Mouse (Mus musculus) heart, adult 2 months (tissue): Measurements from ENCODE around the gene Commd9.

Experiments used
- CTCF ChIP-seq: fragments of 200-600 bp; IDR thresholded peaks from 2 replicates; pipeline ENCODE4 v1.8.1; 2022; ENCODE audit warnings: antibody characterized with exemption, mild to moderate bottlenecking, moderate library complexity
- EP300 ChIP-seq: fragments of 200-500 bp; IDR thresholded peaks from 2 replicates; pipeline ENCODE4 v1.6.1; 2011; ENCODE audit warnings: low read depth, low read length, control low read depth; ENCODE audit not compliant: insufficient read depth
- POLR2A ChIP-seq: fragments of 200-500 bp; IDR thresholded peaks from 2 replicates; pipeline ENCODE4 v1.6.1; 2011; ENCODE audit warnings: mild to moderate bottlenecking, low read depth, low read length, control low read depth; ENCODE audit not compliant: insufficient read depth

- no peak for TF ChIP-seq CTCF
- no peak for TF ChIP-seq POLR2A
- TF ChIP-seq EP300, result no peak
These were observed 4.4 kb upstream of the Commd9 start for GRCm38 (mm10) chr2:101881471-101882162.
